Mouse (Mus musculus): ENCODE measurements around the gene Adamtsl4.
A peak's percentile ranks its signal among the peaks of the same experiment; 100 is the strongest.

The Adamtsl4 gene

GRCm38 (mm10) chr3:95687524-95688421, at the start of gene Adamtsl4:
Adamtsl4 (minus strand) TSS chr3:95687917.
- peak; percentile 79 for DNase-seq (ENCODE audit: low read depth, low spot score)

- no peak for DNase-seq (ENCODE audit: low read depth, low spot score)
These were observed 47.5 kb upstream of the Adamtsl4 start for GRCm38 (mm10) chr3:95735071-95735670.

- no peak for DNase-seq (ENCODE audit: low read depth, low spot score)
These were observed 46.5 kb upstream of the Adamtsl4 start for GRCm38 (mm10) chr3:95734092-95734702.

GRCm38 (mm10) chr3:95732744-95733521, 45.2 kb upstream of the Adamtsl4 start:
- no peak for DNase-seq (ENCODE audit: low read depth, low spot score)

GRCm38 (mm10) chr3:95732297-95732696, 44.6 kb upstream of the Adamtsl4 start:
- no peak for DNase-seq (ENCODE audit: low read depth, low spot score)

- DNase-seq (ENCODE audit: low read depth, low spot score) = no peak
These were observed 44.1 kb upstream of the Adamtsl4 start for GRCm38 (mm10) chr3:95731802-95732201.

- peak; percentile 38 for DNase-seq (ENCODE audit: low read depth, low spot score)
These were observed 42.7 kb upstream of the Adamtsl4 start for GRCm38 (mm10) chr3:95730431-95730830.

- DNase-seq (ENCODE audit: low read depth, low spot score) = no peak
These were observed 41.2 kb upstream of the Adamtsl4 start for GRCm38 (mm10) chr3:95728906-95729305.

- no peak for DNase-seq (ENCODE audit: low read depth, low spot score)
These were observed 39.1 kb upstream of the Adamtsl4 start for GRCm38 (mm10) chr3:95726696-95727358.

GRCm38 (mm10) chr3:95725863-95726262, 38.1 kb upstream of the Adamtsl4 start:
- no peak for DNase-seq (ENCODE audit: low read depth, low spot score)

- no peak for DNase-seq (ENCODE audit: low read depth, low spot score)
These were observed 34.7 kb upstream of the Adamtsl4 start for GRCm38 (mm10) chr3:95722386-95722785.

GRCm38 (mm10) chr3:95718153-95718552, 30.4 kb upstream of the Adamtsl4 start:
- DNase-seq (ENCODE audit: low read depth, low spot score) = no peak

GRCm38 (mm10) chr3:95716075-95716474, 28.4 kb upstream of the Adamtsl4 start:
- no peak for DNase-seq (ENCODE audit: low read depth, low spot score)

- DNase-seq (ENCODE audit: low read depth, low spot score) = no peak
These were observed 22.2 kb upstream of the Adamtsl4 start for GRCm38 (mm10) chr3:95709967-95710366.

GRCm38 (mm10) chr3:95709044-95709443, 21.3 kb upstream of the Adamtsl4 start:
- DNase-seq (ENCODE audit: low read depth, low spot score) = no peak

GRCm38 (mm10) chr3:95707497-95707896, 19.8 kb upstream of the Adamtsl4 start:
- no peak for DNase-seq (ENCODE audit: low read depth, low spot score)

GRCm38 (mm10) chr3:95706273-95706672, 18.6 kb upstream of the Adamtsl4 start:
- DNase-seq (ENCODE audit: low read depth, low spot score) = no peak

GRCm38 (mm10) chr3:95704612-95705011, 16.9 kb upstream of the Adamtsl4 start:
- no peak for DNase-seq (ENCODE audit: low read depth, low spot score)

- DNase-seq (ENCODE audit: low read depth, low spot score) = no peak
These were observed 15.6 kb upstream of the Adamtsl4 start for GRCm38 (mm10) chr3:95703276-95703675.

GRCm38 (mm10) chr3:95701877-95702540, 14.3 kb upstream of the Adamtsl4 start:
- DNase-seq (ENCODE audit: low read depth, low spot score) = peak; percentile 83

- no peak for DNase-seq (ENCODE audit: low read depth, low spot score)
These were observed 13.4 kb upstream of the Adamtsl4 start for GRCm38 (mm10) chr3:95701085-95701484.
